Mouse (Mus musculus) thymus, adult 2 months (tissue): Measurements from ENCODE around the gene Best2. TPM values are rescaled to one million over a fixed set of nuclear protein-coding genes. Genes with fewer than 3 reads are reported as not detected.

ENCODE experiments used
- DNase-seq: peaks from one replicate; pipeline ENCODE4 v3.0.0; 2021
- H3K27ac ChIP-seq: fragments of 200-500 bp; 2 replicates; pipeline ENCODE4 v1.5.1; 2012; ENCODE audit warnings: low read length, control low read depth; ENCODE audit not compliant: control insufficient read depth, insufficient read depth
- H3K27me3 ChIP-seq: fragments of 200-500 bp; 2 replicates; pipeline ENCODE4 v1.6.1; 2012; ENCODE audit warnings: mild to moderate bottlenecking, low read length, moderate library complexity, mixed read lengths; ENCODE audit not compliant: control insufficient read depth, insufficient read depth
- H3K36me3 ChIP-seq: fragments of 200-500 bp; 2 replicates; pipeline ENCODE4 v1.6.1; 2012; ENCODE audit warnings: mild to moderate bottlenecking, low read length, moderate library complexity; ENCODE audit not compliant: control insufficient read depth, insufficient read depth
- H3K4me1 ChIP-seq: fragments of 200-500 bp; replicated peaks from 2 replicates; pipeline ENCODE4 v1.6.1; 2012; ENCODE audit warnings: low read length; ENCODE audit not compliant: control insufficient read depth, insufficient read depth
- H3K4me3 ChIP-seq: fragments of 200-500 bp; 2 replicates; pipeline ENCODE4 v1.5.1; 2012; ENCODE audit warnings: mild to moderate bottlenecking, low read length, control low read depth, moderate library complexity; ENCODE audit not compliant: control insufficient read depth, insufficient read depth
- CTCF ChIP-seq: fragments of 200-500 bp; IDR thresholded peaks from 2 replicates; pipeline ENCODE4 v1.5.1; 2012; ENCODE audit warnings: mild to moderate bottlenecking, control low read depth, low read length, moderate library complexity, borderline replicate concordance; ENCODE audit not compliant: control insufficient read depth, poor library complexity, insufficient read depth; ENCODE audit errors: extremely low read depth
- POLR2A ChIP-seq: fragments of 200-500 bp; IDR thresholded peaks from 2 replicates; pipeline ENCODE4 v1.6.1; 2012; ENCODE audit warnings: mild to moderate bottlenecking, low read length, control low read depth, moderate library complexity; ENCODE audit not compliant: control insufficient read depth, poor library complexity, insufficient read depth; ENCODE audit errors: extremely low read depth
- WGBS: fragments of 180-500 bp; shearing (Covaris S2); methylation state at CpG from one replicate; pipeline ENCODE4 v1.1.7; 2018; 5-methylcytosine and 5-hydroxymethylcytosine counted together
- polyA plus RNA-seq: library from polyadenylated mRNA; depleted of rRNA; stranded (reverse); fragments of >200 nt; gene quantifications from 2 replicates; pipeline ENCODE4 v1.2.3, GENCODE M21; 2012

The Best2 gene
- polyA plus RNA-seq, 1 experiment: 0.67 TPM

DNA sequence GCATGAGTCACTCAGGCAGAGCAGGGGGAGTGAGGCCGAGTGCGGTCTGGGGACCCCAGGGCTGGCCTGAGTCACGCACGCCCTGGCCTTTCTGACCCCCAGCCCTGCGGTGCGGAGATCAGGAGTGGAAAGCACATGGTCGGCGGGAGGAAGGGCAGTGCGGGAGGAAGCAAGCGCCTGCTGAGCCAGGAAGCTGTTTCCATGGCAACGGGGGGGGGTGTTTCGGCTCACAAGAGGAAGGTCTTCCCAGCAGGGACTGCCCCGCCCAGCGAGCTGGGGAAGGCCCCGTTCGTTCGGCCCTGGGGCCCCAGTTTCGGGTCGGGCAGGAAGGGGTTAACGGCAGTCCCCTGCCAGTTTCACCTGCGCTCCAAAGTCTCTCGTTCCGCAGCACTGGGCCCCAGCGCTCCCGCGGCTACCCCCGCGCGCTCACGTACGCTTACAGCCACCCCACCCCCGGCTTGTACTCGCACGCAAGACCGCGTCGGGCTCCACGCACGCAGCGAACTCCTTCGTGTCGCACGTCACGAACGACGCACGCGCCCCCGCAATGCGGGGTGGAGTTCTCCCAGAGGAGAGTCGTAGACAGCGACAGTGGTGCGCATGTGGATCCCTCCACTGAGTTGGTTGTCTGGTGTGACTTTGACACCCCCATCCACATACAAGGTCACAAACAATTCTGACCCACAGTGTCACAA lies 28.5 kb downstream of the Best2 start:
- no peaks in the 10 kb centered on the region for H3K36me3 ChIP-seq
- DNase-seq: peak; percentile 90
- TF ChIP-seq POLR2A: no peak; the same call in 1 of the 2 replicates
- TF ChIP-seq CTCF: no peak
- peak overlapping the region; percentile 33 for H3K27ac ChIP-seq
- no peaks in the 10 kb centered on the region for H3K27me3 ChIP-seq
- H3K4me3 ChIP-seq: peak overlapping the region; percentile 58
- WGBS: under 1% methylated on average over 53 of the region's 53 CpGs
- peaks cover 39% of the 10 kb centered on the region for H3K4me1 ChIP-seq

- TF ChIP-seq CTCF (no peak), POLR2A (no peak)
- H3K27me3 ChIP-seq: no peaks in the 10 kb centered on the region
- no peak for DNase-seq
- no peaks in the 10 kb centered on the region for H3K36me3 ChIP-seq
- WGBS: 5% methylated on average over 23 of the region's 23 CpGs
- peaks cover 40% of the 10 kb centered on the region for H3K4me1 ChIP-seq
- H3K27ac ChIP-seq: peak overlapping the region; percentile 22; the same call in 1 of the 2 replicates
- H3K4me3 ChIP-seq: peak overlapping the region; percentile 58
Measured at GRCm38 (mm10) chr8:84985049-84985683, 29.2 kb downstream of the Best2 start.

GRCm38 (mm10) chr8:84984294-84985048 lies 29.9 kb downstream of the Best2 start:
- peak overlapping the region; percentile 22; the same call in 1 of the 2 replicates for H3K27ac ChIP-seq
- peaks cover 46% of the 10 kb centered on the region for H3K4me1 ChIP-seq
- H3K36me3 ChIP-seq: no peaks in the 10 kb centered on the region
- 62% methylated on average over 16 of the region's 16 CpGs for WGBS
- peak; percentile 28 for DNase-seq
- TF ChIP-seq POLR2A (no peak), CTCF (no peak)
- no peaks in the 10 kb centered on the region for H3K27me3 ChIP-seq
- no peak overlapping the region for H3K4me3 ChIP-seq

GRCm38 (mm10) chr8:84982499-84983011 lies 31.8 kb downstream of the Best2 start:
- Histone ChIP-seq H3K36me3 (no peaks in the 10 kb centered on the region), H3K4me1 (peaks cover 50% of the 10 kb centered on the region), H3K27ac (0 out of 2 replicates have a peak overlapping the region, but pooled peaks have one; percentile 22), H3K4me3 (no peak overlapping the region), H3K27me3 (no peaks in the 10 kb centered on the region)
- no peak for DNase-seq
- WGBS: 19% methylated on average over 3 of the region's 3 CpGs
- no peak for TF ChIP-seq CTCF
- TF ChIP-seq POLR2A: no peak

DNA sequence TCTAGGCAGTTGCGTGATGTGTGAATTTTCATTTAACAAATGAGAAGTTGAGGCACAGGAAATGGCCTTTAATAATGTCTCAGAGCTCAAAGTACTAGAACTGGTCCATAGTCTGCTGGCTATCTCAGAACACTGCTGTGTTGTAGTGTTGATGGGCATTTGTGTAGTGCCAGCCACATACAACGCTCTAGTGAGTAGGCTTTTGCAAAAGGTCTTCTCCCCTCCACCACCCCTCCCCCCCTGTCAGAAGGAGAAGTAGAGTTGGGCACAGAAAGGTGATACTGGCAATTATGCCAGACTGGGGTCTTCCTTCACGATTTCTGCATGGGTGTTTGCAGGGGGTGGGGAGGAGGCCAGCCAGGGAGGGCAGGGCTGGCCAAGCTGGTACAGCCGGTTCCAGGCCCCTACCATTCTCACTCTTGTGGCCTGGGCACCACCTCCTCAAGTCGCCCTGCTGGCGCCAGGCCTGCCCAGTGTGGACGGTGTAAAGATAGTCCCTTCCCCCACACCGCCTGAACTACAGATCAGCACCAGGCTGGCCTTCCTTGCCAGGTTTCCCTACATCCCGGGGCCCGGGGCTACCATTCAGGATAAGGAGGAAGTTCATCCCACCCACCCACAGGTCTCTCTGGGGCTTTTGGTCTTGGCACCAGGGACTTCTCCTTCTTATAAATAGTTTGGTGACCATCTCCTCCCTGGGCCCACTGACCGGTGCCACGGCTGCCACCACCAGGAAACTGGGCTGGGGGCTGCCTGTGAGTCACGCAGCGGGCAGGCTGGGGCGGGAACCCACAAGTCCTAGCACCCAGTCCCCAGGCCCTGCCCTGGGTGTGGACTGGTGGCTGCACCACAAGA lies 32.5 kb downstream of the Best2 start:
- H3K4me1 ChIP-seq: peaks cover 50% of the 10 kb centered on the region
- no peak overlapping the region for H3K4me3 ChIP-seq
- 60% methylated on average over 15 of the region's 15 CpGs for WGBS

More for the DNA sequence above, 32.5 kb downstream of the Best2 start:
- Histone ChIP-seq H3K27ac (0 out of 2 replicates have a peak overlapping the region, but pooled peaks have one; percentile 22), H3K27me3 (no peaks in the 10 kb centered on the region), H3K36me3 (no peaks in the 10 kb centered on the region)
- no peak for DNase-seq
- TF ChIP-seq CTCF (no peak), POLR2A (no peak)
